Mouse (Mus musculus) left cerebral cortex, postnatal 25 days (tissue): ENCODE data around the gene Aldh3b2. TPM values are rescaled to one million over a fixed set of nuclear protein-coding genes. Genes with fewer than 3 reads are reported as not detected.
"Not testable (repeated sequence)": the region's sequence is repeated elsewhere in the genome, so short reads cannot be mapped to it uniquely, and the experiment has no call there.

Source experiments
- DNase-seq, 2 experiments: peaks; one replicate each; pipeline ENCODE4 v3.0.0; 2022; ENCODE audit warnings: low spot score in 2 of 2, mixed read lengths in 1 of 2
- intact Hi-C: fragments of 180-260 bp; cut with DNase I; formaldehyde crosslinking; loops from one replicate; pipeline ENCODE4 v1.15.1; 2025
- total RNA-seq, 2 experiments: library from RNA; stranded (reverse); gene quantifications; 2 replicates each; pipeline ENCODE4 v1.2.3; 2021

Gene Aldh3b2
- total RNA-seq, 2 experiments from 2014 or later, result 1.7 to 2.1 TPM

GRCm38 (mm10) chr19:3945872-3946564, 26.1 kb upstream of the Aldh3b2 start:
- intact Hi-C loops, result loop anchor here (1.0 to 5.0 kb wide), 3 partner anchors 34 to 286 kb away; partner anchors contain the start of gene Pold4
- DNase-seq, result no peak

- DNase-seq, result peak; percentile 67 to 73
- intact Hi-C loops, result loop anchor here (1.0 to 5.0 kb wide), 3 partner anchors 34 to 286 kb away; partner anchors contain the start of gene Pold4
These were observed 25.4 kb upstream of the Aldh3b2 start for GRCm38 (mm10) chr19:3946715-3947114.

- no peak for DNase-seq
- intact Hi-C loops, result loop anchor here (5.0 kb wide), 1 partner anchor 284 kb away; the partner anchor contains the start of gene Pold4
These were observed 24.3 kb upstream of the Aldh3b2 start for GRCm38 (mm10) chr19:3947813-3948212.

DNA sequence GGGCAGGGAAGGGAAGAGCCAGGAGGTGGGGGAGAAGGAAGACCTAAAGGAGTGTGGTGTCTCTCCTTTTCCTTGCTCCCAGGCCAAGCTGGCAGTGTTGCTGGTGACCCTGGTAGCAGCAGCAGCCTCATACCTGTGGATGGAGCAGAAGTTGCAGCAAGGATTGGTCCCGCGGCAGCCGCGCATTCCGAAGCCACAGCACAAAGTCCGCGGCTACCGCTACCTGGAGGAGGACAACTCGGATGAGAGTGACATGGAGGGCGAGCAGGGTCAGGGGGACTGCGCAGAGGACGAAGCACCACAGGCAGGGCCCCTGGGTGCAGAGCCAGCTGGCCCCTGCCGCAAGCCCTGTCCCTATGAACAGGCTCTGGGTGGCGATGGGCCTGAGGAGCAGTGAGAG, 23.6 kb upstream of the Aldh3b2 start:
- intact Hi-C loops, result loop anchor here (5.0 kb wide), 1 partner anchor 284 kb away; the partner anchor contains the start of gene Pold4
- no peak for DNase-seq

DNA sequence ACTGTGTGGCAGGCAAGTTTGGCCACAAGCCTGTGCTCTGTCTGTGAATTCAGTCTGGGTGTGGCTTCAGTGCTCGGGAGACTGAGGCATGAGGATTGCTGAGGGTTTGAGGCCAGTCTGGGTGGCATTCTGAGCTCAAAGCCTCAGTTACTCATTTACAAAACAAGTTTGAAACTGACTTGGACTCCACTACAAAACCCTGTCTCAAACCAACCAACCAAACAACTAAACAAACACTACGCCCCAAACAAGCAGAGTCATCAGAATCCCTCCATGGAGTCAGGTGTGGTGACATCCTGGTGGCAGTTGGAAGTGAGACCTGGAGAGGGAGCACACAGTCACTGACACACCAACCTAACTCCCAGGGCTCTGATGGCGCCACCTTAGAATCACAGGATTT, 21.8 kb upstream of the Aldh3b2 start:
- intact Hi-C loops, result no loop called here
- DNase-seq, result no peak

DNA sequence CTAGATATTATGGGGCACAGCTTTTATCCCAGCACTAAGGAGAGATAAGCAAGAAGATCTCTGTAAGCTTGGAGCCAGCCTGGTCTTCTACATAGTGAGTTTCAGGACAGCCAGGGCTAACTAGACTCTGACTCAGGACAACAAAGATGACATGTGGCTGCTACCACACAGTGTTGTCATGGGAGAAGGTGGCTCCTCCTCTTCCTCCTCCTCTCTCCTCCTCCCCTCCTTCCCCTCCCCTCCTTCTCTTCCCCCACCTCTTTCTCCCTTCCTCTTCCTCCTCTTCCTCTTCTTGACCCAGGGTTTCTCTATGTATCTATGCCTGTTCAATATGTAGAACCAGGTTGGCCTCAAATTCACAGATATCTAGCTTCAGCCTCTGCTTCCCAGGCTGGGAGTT, 20.7 kb upstream of the Aldh3b2 start:
- intact Hi-C loops, result no loop called here
- no peak for DNase-seq

DNA sequence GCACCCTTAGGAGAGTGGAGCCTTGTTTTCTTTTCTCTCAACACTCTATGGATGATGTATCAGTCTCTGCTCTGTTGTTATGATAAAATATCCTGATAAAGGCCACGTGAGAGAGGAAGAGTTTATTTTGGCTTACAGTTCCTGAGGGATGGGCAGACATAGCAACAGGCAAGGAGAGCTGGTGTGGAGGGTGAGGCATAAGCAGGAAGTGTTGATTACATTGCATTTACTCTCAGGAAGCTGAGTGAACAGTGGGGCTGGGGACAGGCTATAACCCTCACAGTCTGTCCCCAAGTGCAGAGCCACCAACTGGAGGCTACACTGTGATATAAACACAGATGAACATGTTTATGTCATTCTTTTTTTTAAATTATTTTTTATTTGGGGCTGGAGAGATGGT, 20.0 kb upstream of the Aldh3b2 start:
- no peak for DNase-seq
- intact Hi-C loops, result no loop called here

DNA sequence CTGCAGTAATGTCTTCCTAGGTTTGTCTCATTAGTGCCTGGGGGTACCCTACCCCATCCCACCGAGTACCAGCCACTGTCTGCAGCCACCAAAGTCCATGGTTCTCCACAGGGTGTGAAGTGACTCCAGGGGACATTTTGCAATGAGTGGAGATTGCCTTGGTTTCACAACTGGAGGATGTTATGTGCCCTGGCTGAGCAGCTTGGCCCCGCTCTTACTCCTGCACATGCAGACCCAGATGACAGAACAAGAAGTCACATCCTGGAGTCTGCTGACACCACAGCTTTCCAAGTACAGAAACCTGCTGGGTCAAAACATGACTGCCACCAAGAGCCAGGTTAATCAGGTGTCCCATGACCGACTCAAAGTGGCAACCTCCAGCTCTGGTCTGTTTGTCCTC, 17.1 kb upstream of the Aldh3b2 start:
- DNase-seq, result no peak
- intact Hi-C loops, result no loop called here

DNA sequence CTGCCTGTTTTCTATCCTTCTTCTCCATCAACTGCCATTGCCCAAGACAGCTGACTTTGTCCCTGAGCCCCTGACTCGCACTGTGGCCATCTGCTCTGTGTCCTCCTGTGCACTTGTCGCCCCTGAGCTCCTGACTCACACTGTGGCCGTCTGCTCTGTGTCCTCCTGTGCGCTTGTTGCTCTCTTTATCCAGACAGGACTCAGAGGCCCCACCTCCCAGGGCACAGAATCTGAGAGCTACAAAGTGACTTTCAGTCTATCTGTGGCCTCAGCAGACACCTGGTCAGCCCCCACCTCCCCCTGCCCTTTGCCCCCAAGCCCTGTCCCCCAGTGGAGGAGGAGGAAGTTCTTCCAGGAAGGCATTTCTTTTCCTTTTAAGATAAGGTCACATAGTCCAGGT, 16.3 kb upstream of the Aldh3b2 start:
- intact Hi-C loops, result no loop called here
- no peak for DNase-seq

DNA sequence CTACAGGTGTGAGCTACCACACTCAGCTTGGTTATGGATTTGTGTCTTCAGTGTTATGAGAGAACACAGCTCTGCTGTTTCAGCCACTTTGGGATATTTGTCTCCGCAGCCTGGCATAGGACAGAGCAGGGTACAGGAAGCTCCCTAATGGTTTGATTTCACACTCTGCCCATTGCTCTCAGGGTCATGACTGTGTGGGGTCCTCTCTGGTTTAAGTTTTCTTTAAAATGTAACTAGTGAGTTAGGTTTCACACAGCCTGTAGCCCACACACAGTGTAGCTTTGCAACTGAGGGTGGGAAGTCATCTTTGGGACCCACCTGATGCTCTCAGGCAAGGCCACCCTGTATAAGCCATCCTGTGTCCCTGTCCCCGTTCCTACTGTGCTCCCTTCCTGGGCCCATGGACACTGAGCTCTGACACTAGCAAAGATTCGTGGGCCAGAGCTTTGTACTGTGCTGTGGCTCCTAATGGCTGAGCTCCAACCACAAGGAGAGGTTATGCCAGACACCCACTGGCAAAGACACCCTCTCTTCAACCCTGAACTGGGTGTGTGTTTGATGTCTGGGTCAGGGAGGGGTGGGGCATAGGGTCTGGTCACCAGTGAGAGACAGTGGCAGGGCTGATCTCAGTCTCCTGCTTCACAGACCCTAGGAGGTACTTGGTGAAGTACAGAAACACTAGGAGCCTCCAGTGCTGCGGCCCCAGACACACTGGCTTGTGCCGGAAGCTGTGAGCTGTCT, 14.7 kb upstream of the Aldh3b2 start:
- intact Hi-C loops, DNase-seq: not testable (repeated sequence)

- DNase-seq, result no peak
These were observed 13.7 kb upstream of the Aldh3b2 start, which contains the start of gene Aldh3b3 for GRCm38 (mm10) chr19:3958470-3958869. TSS of gene Aldh3b3 (plus strand) at chr19:3958645.

GRCm38 (mm10) chr19:3959030-3959429, 13.1 kb upstream of the Aldh3b2 start:
- intact Hi-C loops, result no loop called here
- no peak for DNase-seq

More at GRCm38 (mm10) chr19:3958470-3958869, 13.7 kb upstream of the Aldh3b2 start, which contains the start of gene Aldh3b3:
- intact Hi-C loops, result no loop called here

DNA sequence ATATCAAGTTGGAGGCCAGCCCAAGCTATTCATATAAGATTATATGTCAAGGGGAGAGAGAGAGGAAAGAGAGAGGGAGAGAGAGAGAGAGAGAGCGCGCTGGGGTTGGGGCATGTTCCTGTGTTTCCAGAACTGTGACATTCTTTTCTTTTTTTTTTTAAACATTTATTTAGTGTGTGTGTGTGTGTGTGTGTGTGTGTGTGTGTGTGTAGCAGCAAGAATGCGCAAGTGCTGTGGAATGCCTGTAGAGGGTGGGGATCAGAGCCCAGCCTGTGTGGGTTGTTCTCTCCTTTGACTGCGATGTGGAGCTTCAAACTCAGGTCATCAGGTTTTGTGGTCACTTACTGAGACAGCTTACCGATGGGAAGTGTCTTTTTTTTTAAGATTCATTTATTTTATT, 11.9 kb upstream of the Aldh3b2 start:
- no peak for DNase-seq
- intact Hi-C loops, result no loop called here

DNA sequence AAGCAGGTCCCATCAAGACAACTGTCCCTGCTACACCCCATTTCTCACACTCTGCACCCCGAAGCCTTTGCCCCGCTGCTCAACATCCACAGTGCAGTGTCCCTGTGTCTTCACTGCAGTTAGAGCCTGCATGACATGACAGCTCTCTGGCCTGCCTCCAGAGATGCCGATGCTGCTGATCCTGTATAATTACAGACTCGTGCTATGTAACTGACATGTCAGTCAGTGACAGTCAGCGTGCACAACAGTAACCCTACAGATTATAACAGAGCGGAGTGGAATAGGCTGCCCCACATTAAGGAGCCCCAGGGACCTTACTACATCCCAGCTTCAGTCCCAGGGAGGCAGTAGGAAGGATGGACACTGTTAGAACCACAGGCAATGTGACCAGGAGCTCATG, 10.3 kb upstream of the Aldh3b2 start:
- DNase-seq, intact Hi-C loops: not testable (repeated sequence)

DNA sequence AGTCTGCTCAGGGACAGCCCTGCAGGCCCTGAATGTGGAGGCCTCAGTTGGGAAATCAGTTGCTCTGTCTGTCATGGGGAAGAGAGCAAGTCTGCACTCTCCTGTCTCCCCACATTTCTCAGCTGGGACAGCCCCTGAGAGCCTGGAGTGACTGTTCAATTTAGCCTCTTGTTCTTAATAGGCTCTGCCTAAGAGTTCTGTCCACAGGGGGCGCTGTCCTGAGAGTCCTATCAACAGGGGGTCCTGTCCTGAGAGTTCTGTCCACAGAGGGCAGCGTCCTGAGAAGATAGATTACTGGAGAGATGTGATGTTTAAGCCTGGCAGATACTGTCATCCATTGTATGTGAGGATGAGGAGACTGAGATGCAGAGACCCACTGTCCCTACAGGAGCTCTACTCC, 9.7 kb upstream of the Aldh3b2 start:
- DNase-seq, result no peak
- intact Hi-C loops, result no loop called here

DNA sequence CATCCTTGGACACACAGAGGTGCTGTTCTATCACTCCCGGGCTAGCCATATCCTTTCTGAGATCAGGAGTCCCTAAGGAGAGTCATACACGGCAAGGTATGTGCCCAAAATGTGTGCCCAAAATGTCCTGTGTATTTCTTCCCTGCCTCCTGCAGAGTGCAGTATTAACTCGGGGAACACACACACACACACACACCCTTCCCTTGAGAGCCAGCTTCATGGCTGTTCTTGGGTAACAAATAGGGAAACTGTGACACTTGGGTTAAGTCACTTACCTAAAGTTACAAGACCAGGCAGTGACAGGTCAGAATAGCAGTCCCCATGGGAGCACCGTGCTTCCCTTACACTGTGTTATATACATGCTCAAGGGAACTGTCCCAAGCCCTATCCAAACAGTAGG, 8.1 kb upstream of the Aldh3b2 start:
- no peak for DNase-seq
- intact Hi-C loops, result no loop called here

GRCm38 (mm10) chr19:3966330-3967075, 5.6 kb upstream of the Aldh3b2 start:
- intact Hi-C loops, result no loop called here
- peak in 1 of 2 experiments; percentile 49 for DNase-seq

DNA sequence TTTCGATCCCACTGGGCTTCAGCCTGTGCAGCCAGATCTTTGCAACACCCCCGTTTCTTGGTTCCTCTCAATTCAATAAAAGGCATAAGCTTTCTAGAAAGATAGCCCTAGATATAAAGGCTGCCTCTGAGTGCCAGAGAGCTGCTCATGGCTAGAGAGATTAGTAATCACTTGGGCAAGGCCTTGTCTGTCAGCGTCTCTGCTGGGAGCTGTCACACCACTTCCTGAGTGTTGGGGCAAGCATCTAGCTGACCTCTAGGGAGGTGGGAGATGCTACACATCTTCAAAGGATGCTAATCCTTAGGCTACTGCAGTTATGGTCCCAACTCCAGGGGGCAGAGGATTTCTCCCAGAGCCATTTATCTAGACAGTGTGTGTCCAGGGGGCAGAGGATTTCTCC, 4.9 kb upstream of the Aldh3b2 start:
- no peak for DNase-seq
- intact Hi-C loops, result no loop called here

DNA sequence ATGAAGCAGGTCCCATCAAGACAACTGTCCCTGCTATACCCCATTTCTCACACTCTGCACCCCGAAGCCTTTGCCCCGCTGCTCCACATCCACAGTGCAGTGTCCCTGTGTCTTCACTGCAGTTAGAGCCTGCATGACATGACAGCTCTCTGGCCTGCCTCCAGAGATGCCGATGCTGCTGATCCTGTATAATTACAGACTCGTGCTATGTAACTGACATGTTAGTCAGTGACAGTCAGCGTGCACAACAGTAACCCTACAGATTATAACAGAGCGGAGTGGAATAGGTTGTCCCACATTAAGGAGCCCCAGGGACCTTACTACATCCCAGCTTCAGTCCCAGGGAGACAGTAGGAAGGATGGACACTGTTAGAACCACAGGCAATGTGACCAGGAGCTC, 2.5 kb downstream of the Aldh3b2 start:
- intact Hi-C loops, DNase-seq: not testable (repeated sequence)

DNA sequence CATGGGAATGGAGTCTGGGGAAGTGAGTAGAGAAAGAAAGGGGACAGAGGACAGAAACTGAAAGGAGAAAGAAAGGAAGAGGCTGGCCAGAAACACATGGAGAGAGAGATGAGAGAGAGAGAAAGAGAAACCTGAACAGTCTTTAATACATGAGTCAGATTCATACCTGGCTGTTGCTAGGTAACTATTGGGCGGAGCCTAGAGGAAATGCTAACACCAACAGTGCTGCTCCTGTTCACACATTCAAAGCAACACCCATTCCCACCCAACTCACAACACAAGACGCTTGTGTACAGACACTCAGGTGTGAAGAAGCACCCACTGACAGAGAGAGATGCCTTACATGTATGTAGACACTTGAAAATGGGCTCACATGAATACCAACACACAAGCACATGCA, 3.7 kb downstream of the Aldh3b2 start:
- intact Hi-C loops, result no loop called here
- no peak for DNase-seq
